Mouse (Mus musculus): ENCODE measurements around the gene Adora3. TPM values are rescaled to one million over a fixed set of nuclear protein-coding genes. Genes with fewer than 3 reads are reported as not detected.

Adora3 gene
- polyA plus RNA-seq (2021; fragmentation: Nextera tagmentation): 0.38 and 0.63 TPM in 2 replicates
- long read RNA-seq, experiment 1, partial matches to known transcripts: 0 of 5 reads
- long read RNA-seq, experiment 1, other reads (novel, unspliced or antisense): 0 of 5 reads
- long read RNA-seq, experiment 2: 0 reads

GRCm38 (mm10) chr3:105870558-105870957 lies at the start of gene Adora3, which contains the start of gene Tmigd3:
Gene Adora3, plus strand, starts transcription at chr3:105870858.
Gene Tmigd3, plus strand, starts transcription at chr3:105870903.

GRCm38 (mm10) chr3:105932240-105933071 lies 61.8 kb downstream of the Adora3 start, which contains the start of gene I830077J02Rik:
Gene I830077J02Rik, minus strand, starts transcription at chr3:105932664.

Other genes with a start within 250 kb of the Adora3 start
- 6.6 and 7.3 TPM in 2 replicates for gene Ddx20, start 183.3 kb upstream of the Adora3 start, polyA plus RNA-seq (2021; fragmentation: Nextera tagmentation)
- gene Inka2, start 166.3 kb upstream of the Adora3 start, polyA plus RNA-seq (2021; fragmentation: Nextera tagmentation): 16.3 and 17.3 TPM in 2 replicates
- 31.0 and 52.4 TPM in 2 replicates for gene Rap1a, start 69.5 kb upstream of the Adora3 start, polyA plus RNA-seq (2021; fragmentation: Nextera tagmentation)
- gene Tmigd3, start within 50 bp of the Adora3 start, polyA plus RNA-seq (2021; fragmentation: Nextera tagmentation): not detected in 2 replicates
- 0.58 and 1.8 TPM in 2 replicates for gene I830077J02Rik, start 61.8 kb downstream of the Adora3 start, polyA plus RNA-seq (2021; fragmentation: Nextera tagmentation)
- 28.7 and 33.4 TPM in 2 replicates for gene Wdr77, start 88.5 kb downstream of the Adora3 start, polyA plus RNA-seq (2021; fragmentation: Nextera tagmentation)
- 510 and 604 TPM in 2 replicates for gene Atp5f1, start 89.2 kb downstream of the Adora3 start, polyA plus RNA-seq (2021; fragmentation: Nextera tagmentation)
- gene Ovgp1, start 102.9 kb downstream of the Adora3 start, polyA plus RNA-seq (2021; fragmentation: Nextera tagmentation): 0.17 and 0.23 TPM in 2 replicates
- gene Pifo, start 143.8 kb downstream of the Adora3 start, polyA plus RNA-seq (2021; fragmentation: Nextera tagmentation): 1.5 and 2.0 TPM in 2 replicates
- gene Chil5, start 162.0 kb downstream of the Adora3 start, polyA plus RNA-seq (2021; fragmentation: Nextera tagmentation): 0.26 TPM in 2 replicates
- 1.1 and 1.2 TPM in 2 replicates for gene Chia1, start 242.4 kb downstream of the Adora3 start, polyA plus RNA-seq (2021; fragmentation: Nextera tagmentation)

Data from left cerebral cortex, adult 6 months (tissue).